Mouse (Mus musculus) spleen, adult 10 weeks (tissue): Measurements from ENCODE around the gene Serpina3c. TPM values are rescaled to one million over a fixed set of nuclear protein-coding genes. Genes with fewer than 3 reads are reported as not detected.

Experiments used
- polyA plus RNA-seq: library from polyadenylated mRNA; stranded (reverse); fragments of 350-450 nt; fragmentation: Illumina TruSeq; extraction: RNeasy Lipid Tissue Mini Kit (QIAGEN cat#74804); gene quantifications from one replicate; pipeline ENCODE4 v1.2.3, GENCODE M21; 2015; ENCODE audit warnings: low replicate concordance; ENCODE audit not compliant: insufficient read depth

Gene Serpina3c
- 1.0 TPM for polyA plus RNA-seq

DNA sequence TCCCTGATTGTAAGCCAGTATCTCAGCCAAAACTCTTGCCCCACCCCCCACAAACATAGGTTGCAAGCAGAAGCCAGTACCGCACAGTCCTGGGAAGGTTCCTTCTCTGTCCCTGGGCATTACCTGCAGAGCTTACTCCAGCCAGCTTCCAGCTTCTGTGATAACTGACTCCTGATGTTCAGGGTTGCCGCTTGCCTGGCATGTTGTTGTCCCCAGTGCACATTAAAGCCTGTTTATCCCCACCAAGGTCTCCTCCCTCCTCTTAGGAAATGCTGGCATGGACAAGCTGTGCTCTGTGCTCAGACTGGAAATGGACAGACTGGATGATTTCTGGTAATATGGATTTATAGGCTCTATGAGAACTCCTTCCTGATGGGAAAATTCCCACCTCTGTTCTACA, at the start of gene Serpina3c:
Gene Serpina3c (minus strand): TSS at position 215 of the 400 bp plus-strand sequence.

DNA sequence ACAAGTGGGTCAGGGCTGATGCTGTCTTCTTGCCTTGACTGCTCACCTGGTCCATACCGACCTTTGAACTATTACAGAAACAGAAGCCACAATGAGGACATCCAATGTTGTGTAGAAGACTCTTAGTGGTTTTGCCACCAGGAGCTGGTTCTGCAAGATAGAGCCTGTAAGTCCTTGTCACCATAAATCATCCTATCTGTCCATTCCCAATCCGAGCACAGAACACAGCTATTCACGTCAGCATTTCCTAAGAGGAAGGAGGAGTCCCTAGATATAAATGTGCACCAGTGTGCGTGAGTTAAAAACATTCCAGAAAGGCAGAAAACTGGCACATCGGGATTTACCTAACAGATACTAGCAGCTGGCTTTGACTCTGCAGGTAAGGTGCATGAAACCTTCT, 26.0 kb downstream of the Serpina3c start, which contains the start of gene Serpina3b:
Gene Serpina3b (plus strand): TSS at position 301 of the 400 bp plus-strand sequence.

DNA sequence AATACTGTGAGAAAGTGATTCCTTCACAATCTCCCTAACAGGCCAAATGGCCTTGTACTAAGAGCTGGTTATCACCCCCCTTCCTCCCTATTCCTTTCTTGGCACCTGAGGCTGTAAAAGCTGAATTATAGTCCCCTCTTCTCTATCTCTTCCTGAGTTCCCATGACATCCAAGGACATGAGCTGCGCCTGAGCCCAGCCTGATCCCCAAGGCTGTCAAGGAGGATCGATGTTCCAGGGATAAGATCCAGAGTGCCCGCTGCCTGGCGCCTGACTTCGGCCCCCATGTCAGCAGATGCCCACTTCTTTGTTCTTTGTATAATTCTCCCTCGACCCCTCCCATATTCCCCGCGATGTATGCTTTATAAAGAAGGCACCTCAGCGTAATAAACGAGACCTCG, 41.3 kb downstream of the Serpina3c start, which contains the start of gene Serpina3a:
Gene Serpina3a (plus strand): TSS at position 392 of the 400 bp plus-strand sequence.

DNA sequence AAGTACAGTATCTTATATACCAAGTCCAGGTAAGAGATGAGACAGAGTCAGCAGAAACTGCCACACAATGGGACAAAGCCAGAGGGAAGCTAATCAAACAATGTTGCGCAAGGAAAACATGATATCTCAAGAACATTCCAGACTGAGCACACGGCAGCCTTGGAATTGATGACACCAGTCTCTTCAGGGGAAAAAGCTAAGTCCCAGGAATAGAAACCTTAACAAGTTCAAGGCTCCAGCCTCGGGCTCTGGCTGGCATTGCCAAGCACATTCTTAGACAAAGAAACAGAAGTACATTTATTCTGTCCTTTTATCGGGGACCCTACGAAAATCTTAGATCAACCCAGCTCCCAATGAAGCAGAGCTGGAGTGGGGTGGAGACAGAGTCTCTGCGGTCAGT, 52.9 kb downstream of the Serpina3c start, which contains the start of gene Serpina5:
Gene Serpina5 (plus strand): TSS at position 346 of the 400 bp plus-strand sequence.

Other genes with a start within 250 kb of the Serpina3c start
- 2.2 TPM for gene Serpina1c, start 249.0 kb downstream of the Serpina3c start, polyA plus RNA-seq
- 2.5 TPM for gene Serpina1e, start 194.9 kb downstream of the Serpina3c start, polyA plus RNA-seq
- gene Serpina11, start 163.9 kb downstream of the Serpina3c start, polyA plus RNA-seq, result 0.28 TPM
- 0.15 TPM for gene Serpina9, start 140.1 kb downstream of the Serpina3c start, polyA plus RNA-seq
- gene Serpina12, start 109.4 kb downstream of the Serpina3c start, polyA plus RNA-seq, result 0.23 TPM
- gene Serpina5, start 52.8 kb downstream of the Serpina3c start, polyA plus RNA-seq, result not detected
- gene Serpina3a, start 41.1 kb downstream of the Serpina3c start, polyA plus RNA-seq, result not detected
- 0.65 TPM for gene Serpina3b, start 25.9 kb downstream of the Serpina3c start, polyA plus RNA-seq
- 16.8 TPM for gene Serpina3f, start 60.7 kb upstream of the Serpina3c start, polyA plus RNA-seq
- 257 TPM for gene Serpina3g, start 82.4 kb upstream of the Serpina3c start, polyA plus RNA-seq
- 2.7 TPM for gene Serpina3i, start 109.3 kb upstream of the Serpina3c start, polyA plus RNA-seq
- gene Serpina3j, start 160.7 kb upstream of the Serpina3c start, polyA plus RNA-seq, result not detected
- not detected for gene Serpina3k, start 184.6 kb upstream of the Serpina3c start, polyA plus RNA-seq
- gene Serpina3m, start 184.6 kb upstream of the Serpina3c start, polyA plus RNA-seq, result 0.28 TPM